Mouse (Mus musculus): ENCODE results near the gene Esp15. TPM values are rescaled to one million over a fixed set of nuclear protein-coding genes. Genes with fewer than 3 reads are reported as not detected.
"Not testable (repeated sequence)": the region's sequence is repeated elsewhere in the genome, so short reads cannot be mapped to it uniquely, and the experiment has no call there.

Gene Esp15
- total RNA-seq (2021), result not detected

GRCm38 (mm10) chr17:39640654-39641053 lies at the start of gene Esp15:
Esp15 (plus strand) TSS chr17:39640954.
- intact Hi-C loops (cut with DNase I); DNase-seq: not testable (repeated sequence)

GRCm38 (mm10) chr17:39591550-39591949 lies 49.2 kb upstream of the Esp15 start:
- intact Hi-C loops (cut with DNase I), result no loop called here
- no peak for DNase-seq

Other genes starting within 250 kb of the Esp15 start
- not detected for gene Esp18, start 234.6 kb upstream of the Esp15 start, total RNA-seq (2021)
- gene Esp16, start 104.8 kb upstream of the Esp15 start, total RNA-seq (2021), result not detected

Data from heart, postnatal 36 days (tissue).